Mouse (Mus musculus): ENCODE data around the gene A930002H24Rik. TPM values are rescaled to one million over a fixed set of nuclear protein-coding genes. Genes with fewer than 3 reads are reported as not detected.
A peak's percentile ranks its signal among the peaks of the same experiment; 100 is the strongest.
"Not testable (repeated sequence)": the region's sequence is repeated elsewhere in the genome, so short reads cannot be mapped to it uniquely, and the experiment has no call there.

Gene A930002H24Rik
- polyA plus RNA-seq, 1 experiment from 2014 or later, result 2.4 TPM

- peak overlapping the region; percentile 89 for H3K9ac ChIP-seq (ENCODE audit: low read length)
- no peak for DNase-seq (ENCODE audit: low spot score)
- under 1% methylated on average over 37 of the region's 48 CpGs for WGBS
- ATAC-seq (replicated peaks; ENCODE audit: low FRiP score, low TSS enrichment, low read depth), result peak; percentile 85
- peak overlapping the region; percentile 76 for H3K4me3 ChIP-seq (ENCODE audit: low read depth, low read length)
- H3K27ac ChIP-seq (ENCODE audit: low read depth), result peak overlapping the region; percentile 83
- peaks cover 11% of the 10 kb centered on the region for H3K4me1 ChIP-seq (replicated peaks; ENCODE audit: control insufficient read depth, insufficient read depth, low read length)
- H3K9me3 ChIP-seq (ENCODE audit: control insufficient read depth, low read length), result no peaks in the 10 kb centered on the region
- peak overlapping the region; percentile 81 for H3K4me2 ChIP-seq (ENCODE audit: low read length)
- no peaks in the 10 kb centered on the region for H3K36me3 ChIP-seq (ENCODE audit: control insufficient read depth, insufficient read depth, low read length)
- H3K27me3 ChIP-seq (replicated peaks; ENCODE audit: control insufficient read depth, insufficient read depth, low read length), result no peaks in the 10 kb centered on the region
Observed at GRCm38 (mm10) chr17:63864171-63864571, 580 bp upstream of the A930002H24Rik start.

DNA sequence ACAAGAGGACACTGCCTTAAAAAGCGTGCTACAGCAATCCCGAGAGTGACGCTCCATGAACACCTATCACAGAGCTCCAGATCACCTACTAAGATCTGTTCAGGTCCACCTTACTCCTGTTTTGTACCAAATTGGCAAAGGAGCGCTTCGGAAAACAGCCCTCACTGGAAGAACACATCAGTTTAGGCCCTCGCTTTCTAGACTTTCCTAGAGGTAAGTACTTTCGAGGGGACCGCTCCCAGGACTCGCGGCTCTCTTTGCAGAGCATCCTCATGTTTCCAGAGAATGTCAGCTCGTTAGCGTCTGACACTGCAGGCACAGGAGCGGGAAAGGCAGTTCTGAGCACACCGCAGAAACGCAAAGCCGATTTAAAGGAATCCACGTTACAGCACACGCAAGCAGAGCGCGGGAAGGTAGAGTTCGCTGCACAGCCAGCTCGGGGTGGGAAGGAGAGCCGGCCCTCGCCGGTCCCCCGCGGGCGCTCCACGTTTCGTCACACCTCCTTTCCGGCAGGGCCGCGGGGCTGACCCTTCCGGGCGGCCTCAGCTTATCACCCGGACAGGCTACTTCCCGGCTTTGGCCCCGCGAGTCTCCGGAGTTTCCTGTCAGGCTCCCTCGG lies 470 bp downstream of the A930002H24Rik start, which contains the start of gene Fer:
Fer (plus strand) TSS at position 51 of the 619 bp plus-strand sequence.
- 2% methylated on average over 37 of the region's 41 CpGs for WGBS
- Histone ChIP-seq H3K4me1 (replicated peaks; ENCODE audit: control insufficient read depth, insufficient read depth, low read length) (peaks cover 11% of the 10 kb centered on the region), H3K9ac (ENCODE audit: low read length) (peak within 1 kb of the TSS; percentile 89), H3K27ac (ENCODE audit: low read depth) (peak within 1 kb of the TSS; percentile 83), H3K9me3 (ENCODE audit: control insufficient read depth, low read length) (no peaks in the 10 kb centered on the region), H3K27me3 (replicated peaks; ENCODE audit: control insufficient read depth, insufficient read depth, low read length) (no peaks in the 10 kb centered on the region), H3K4me3 (ENCODE audit: low read depth, low read length) (peak within 1 kb of the TSS; percentile 76), H3K36me3 (ENCODE audit: control insufficient read depth, insufficient read depth, low read length) (no peaks in the 10 kb centered on the region), H3K4me2 (ENCODE audit: low read length) (peak within 1 kb of the TSS; percentile 89)
- ATAC-seq (replicated peaks; ENCODE audit: low FRiP score, low TSS enrichment, low read depth) (peak; percentile 57), DNase-seq (ENCODE audit: low spot score) (no peak)

- DNase-seq (ENCODE audit: low spot score) (no peak), ATAC-seq (replicated peaks; ENCODE audit: low FRiP score, low TSS enrichment, low read depth) (no peak)
- H3K36me3 ChIP-seq (ENCODE audit: control insufficient read depth, insufficient read depth, low read length), result no peaks in the 10 kb centered on the region
- no peaks in the 10 kb centered on the region for H3K27me3 ChIP-seq (replicated peaks; ENCODE audit: control insufficient read depth, insufficient read depth, low read length)
- H3K27ac ChIP-seq (ENCODE audit: low read depth), result no peak overlapping the region
- H3K9me3 ChIP-seq (ENCODE audit: control insufficient read depth, low read length), result no peaks in the 10 kb centered on the region
- WGBS, result 49% methylated on average over 3 of the region's 3 CpGs
- H3K9ac ChIP-seq (ENCODE audit: low read length), result no peak overlapping the region
- H3K4me3 ChIP-seq (ENCODE audit: low read depth, low read length), result no peak overlapping the region
- peak overlapping the region; percentile 89 for H3K4me2 ChIP-seq (ENCODE audit: low read length)
- peaks cover 11% of the 10 kb centered on the region for H3K4me1 ChIP-seq (replicated peaks; ENCODE audit: control insufficient read depth, insufficient read depth, low read length)
Observed at GRCm38 (mm10) chr17:63862399-63862798, 1.2 kb downstream of the A930002H24Rik start.

- DNase-seq (ENCODE audit: low spot score) (no peak), ATAC-seq (replicated peaks; ENCODE audit: low FRiP score, low TSS enrichment, low read depth) (no peak)
- Histone ChIP-seq H3K4me1 (replicated peaks; ENCODE audit: control insufficient read depth, insufficient read depth, low read length) (peaks cover 11% of the 10 kb centered on the region), H3K36me3 (ENCODE audit: control insufficient read depth, insufficient read depth, low read length) (no peaks in the 10 kb centered on the region), H3K27ac (ENCODE audit: low read depth) (no peak overlapping the region), H3K9me3 (ENCODE audit: control insufficient read depth, low read length) (no peaks in the 10 kb centered on the region), H3K27me3 (replicated peaks; ENCODE audit: control insufficient read depth, insufficient read depth, low read length) (no peaks in the 10 kb centered on the region), H3K4me2 (ENCODE audit: low read length) (no peak overlapping the region), H3K4me3 (ENCODE audit: low read depth, low read length) (no peak overlapping the region), H3K9ac (ENCODE audit: low read length) (no peak overlapping the region)
- 44% methylated on average over 4 of the region's 4 CpGs for WGBS
Observed at GRCm38 (mm10) chr17:63860988-63861387, 2.6 kb downstream of the A930002H24Rik start.

DNA sequence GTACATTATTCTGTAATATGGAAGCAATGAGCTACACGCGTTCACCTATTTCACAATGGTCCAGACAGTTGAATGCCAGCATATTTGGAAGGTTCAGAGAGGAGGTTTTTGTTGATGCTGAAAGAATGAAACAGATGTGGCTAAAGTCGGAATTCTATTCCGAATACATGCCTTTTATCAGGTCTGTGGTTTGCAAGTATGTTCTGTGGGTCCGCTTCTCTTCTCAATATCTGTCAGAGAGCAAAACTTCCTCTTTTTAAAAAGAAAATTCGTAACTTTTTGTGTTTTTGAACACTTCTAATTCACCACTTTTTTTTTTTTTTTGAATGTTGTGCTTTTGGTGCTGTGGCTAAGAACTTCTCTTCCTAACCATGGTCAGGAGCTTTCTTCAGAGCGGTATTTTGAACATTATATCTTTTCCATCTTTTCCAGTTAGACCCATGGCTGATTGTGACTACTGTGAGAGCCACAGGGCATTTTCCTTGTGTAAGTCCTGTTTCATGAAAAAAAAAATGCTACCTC lies 6.5 kb downstream of the A930002H24Rik start:
- Histone ChIP-seq H3K4me1 (replicated peaks; ENCODE audit: control insufficient read depth, insufficient read depth, low read length) (no peaks in the 10 kb centered on the region; the same call in 1 of the 2 replicates), H3K4me2 (ENCODE audit: low read length) (no peak overlapping the region), H3K27me3 (replicated peaks; ENCODE audit: control insufficient read depth, insufficient read depth, low read length) (no peaks in the 10 kb centered on the region), H3K9ac (ENCODE audit: low read length) (no peak overlapping the region), H3K36me3 (ENCODE audit: control insufficient read depth, insufficient read depth, low read length) (no peaks in the 10 kb centered on the region), H3K27ac (ENCODE audit: low read depth) (no peak overlapping the region), H3K4me3 (ENCODE audit: low read depth, low read length) (no peak overlapping the region), H3K9me3 (ENCODE audit: control insufficient read depth, low read length) (no peaks in the 10 kb centered on the region)
- 89% methylated on average over 7 of the region's 7 CpGs for WGBS
- ATAC-seq (replicated peaks; ENCODE audit: low FRiP score, low TSS enrichment, low read depth) (no peak), DNase-seq (ENCODE audit: low spot score) (no peak)

DNA sequence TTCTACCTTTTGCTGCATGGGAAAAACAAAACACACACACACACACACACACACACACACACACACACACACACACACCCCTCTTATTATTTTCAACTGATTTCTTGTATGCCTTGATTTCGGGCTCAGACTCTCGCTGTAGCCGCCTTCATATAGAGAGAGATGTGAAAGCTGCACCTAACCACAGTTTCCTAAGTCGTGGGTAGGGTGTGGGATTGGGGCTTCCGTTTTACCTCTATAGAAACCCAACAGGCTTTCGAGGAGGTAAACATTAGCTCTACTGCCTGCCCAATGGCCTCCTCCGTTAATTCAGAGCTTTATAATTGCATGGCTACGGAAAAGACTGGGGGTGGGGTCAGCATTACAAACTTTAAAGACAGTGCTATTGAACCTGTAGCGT lies 13.6 kb downstream of the A930002H24Rik start:
- no peaks in the 10 kb centered on the region for H3K27me3 ChIP-seq (replicated peaks; ENCODE audit: control insufficient read depth, insufficient read depth, low read length)
- DNase-seq (ENCODE audit: low spot score), result no peak
- no peaks in the 10 kb centered on the region for H3K36me3 ChIP-seq (ENCODE audit: control insufficient read depth, insufficient read depth, low read length)
- H3K27ac ChIP-seq (ENCODE audit: low read depth), result no peak overlapping the region
- H3K4me1 ChIP-seq (replicated peaks; ENCODE audit: control insufficient read depth, insufficient read depth, low read length), result no peaks in the 10 kb centered on the region
- H3K4me3 ChIP-seq (ENCODE audit: low read depth, low read length), result 0 out of 2 replicates have a peak overlapping the region, but pooled peaks have one; percentile 62
- ATAC-seq (replicated peaks; ENCODE audit: low FRiP score, low TSS enrichment, low read depth), result no peak
- no peak overlapping the region for H3K9ac ChIP-seq (ENCODE audit: low read length)
- WGBS, result 94% methylated on average over 9 of the region's 9 CpGs
- H3K4me2 ChIP-seq (ENCODE audit: low read length), result no peak overlapping the region
- no peaks in the 10 kb centered on the region for H3K9me3 ChIP-seq (ENCODE audit: control insufficient read depth, low read length)

DNA sequence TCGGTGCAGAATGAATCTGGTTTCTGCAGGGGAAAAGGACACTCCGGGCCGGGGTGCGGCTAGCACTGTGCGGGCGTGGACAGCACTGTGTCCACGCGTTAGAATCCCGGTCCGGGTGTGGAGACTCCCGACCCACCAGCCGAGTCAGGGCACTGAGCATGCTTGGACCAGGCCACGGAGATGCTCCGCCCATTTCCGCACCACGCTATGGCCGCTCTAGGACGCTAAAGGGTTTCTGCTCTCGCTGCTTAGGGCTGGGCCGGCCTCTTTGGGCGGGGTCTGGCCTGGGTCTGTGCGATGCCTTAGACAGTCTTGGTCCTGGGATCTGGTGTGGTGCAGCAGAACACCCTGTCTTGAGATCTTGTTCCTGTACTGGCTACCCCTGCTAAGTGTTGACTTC lies 14.0 kb downstream of the A930002H24Rik start:
- Histone ChIP-seq H3K27me3 (replicated peaks; ENCODE audit: control insufficient read depth, insufficient read depth, low read length) (no peaks in the 10 kb centered on the region), H3K9ac (ENCODE audit: low read length) (peak overlapping the region; percentile 86), H3K4me3 (ENCODE audit: low read depth, low read length) (peak overlapping the region; percentile 62), H3K36me3 (ENCODE audit: control insufficient read depth, insufficient read depth, low read length) (no peaks in the 10 kb centered on the region), H3K4me1 (replicated peaks; ENCODE audit: control insufficient read depth, insufficient read depth, low read length) (no peaks in the 10 kb centered on the region), H3K4me2 (ENCODE audit: low read length) (peak overlapping the region; percentile 40), H3K9me3 (ENCODE audit: control insufficient read depth, low read length) (no peaks in the 10 kb centered on the region), H3K27ac (ENCODE audit: low read depth) (peak overlapping the region; percentile 29; the same call in 1 of the 2 replicates)
- peak; percentile 92 for DNase-seq (ENCODE audit: low spot score)
- under 1% methylated on average over 22 of the region's 22 CpGs for WGBS
- peak; percentile 100 for ATAC-seq (replicated peaks; ENCODE audit: low FRiP score, low TSS enrichment, low read depth)

DNA sequence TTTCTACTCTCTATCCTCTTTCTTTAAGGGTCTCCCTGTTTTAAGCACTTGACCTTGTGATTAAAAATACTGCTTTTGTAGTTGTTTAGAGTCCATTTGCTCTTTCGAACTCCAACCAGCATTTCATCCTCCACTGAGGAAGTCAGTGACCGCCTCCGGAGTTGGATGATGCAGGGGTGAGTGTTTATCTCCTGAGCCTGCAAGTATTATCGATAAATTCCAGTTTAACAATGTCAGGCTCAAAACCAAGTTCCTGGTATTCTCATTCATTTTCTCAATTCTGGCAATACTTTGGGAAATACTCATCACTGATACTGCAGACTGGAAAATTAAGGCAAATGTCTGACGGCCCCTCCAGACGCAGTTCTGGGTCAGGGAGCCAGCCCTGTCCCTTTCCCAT lies 14.4 kb downstream of the A930002H24Rik start:
- Histone ChIP-seq H3K9ac (ENCODE audit: low read length) (peak overlapping the region; percentile 86), H3K27me3 (replicated peaks; ENCODE audit: control insufficient read depth, insufficient read depth, low read length) (no peaks in the 10 kb centered on the region)
- 3% methylated on average over 6 of the region's 6 CpGs for WGBS

GRCm38 (mm10) chr17:63845766-63846165 lies 17.8 kb downstream of the A930002H24Rik start:
- H3K4me3 ChIP-seq (ENCODE audit: low read depth, low read length); H3K9me3 ChIP-seq (ENCODE audit: control insufficient read depth, low read length); H3K36me3 ChIP-seq (ENCODE audit: control insufficient read depth, insufficient read depth, low read length); H3K27me3 ChIP-seq (replicated peaks; ENCODE audit: control insufficient read depth, insufficient read depth, low read length); DNase-seq (ENCODE audit: low spot score); ATAC-seq (replicated peaks; ENCODE audit: low FRiP score, low TSS enrichment, low read depth); H3K27ac ChIP-seq (ENCODE audit: low read depth); H3K4me2 ChIP-seq (ENCODE audit: low read length); H3K4me1 ChIP-seq (replicated peaks; ENCODE audit: control insufficient read depth, insufficient read depth, low read length); H3K9ac ChIP-seq (ENCODE audit: low read length): not testable (repeated sequence)
- WGBS, result 98% methylated on average over 3 of the region's 3 CpGs

More for the DNA sequence above, 14.4 kb downstream of the A930002H24Rik start:
- DNase-seq (ENCODE audit: low spot score) (no peak), ATAC-seq (replicated peaks; ENCODE audit: low FRiP score, low TSS enrichment, low read depth) (peak; percentile 37; the same call in 1 of the 2 replicates)
- H3K4me3 ChIP-seq (ENCODE audit: low read depth, low read length), result peak overlapping the region; percentile 62
- H3K4me2 ChIP-seq (ENCODE audit: low read length), result peak overlapping the region; percentile 40
- H3K4me1 ChIP-seq (replicated peaks; ENCODE audit: control insufficient read depth, insufficient read depth, low read length), result no peaks in the 10 kb centered on the region
- H3K36me3 ChIP-seq (ENCODE audit: control insufficient read depth, insufficient read depth, low read length), result no peaks in the 10 kb centered on the region
- H3K9me3 ChIP-seq (ENCODE audit: control insufficient read depth, low read length), result no peaks in the 10 kb centered on the region
- peak overlapping the region; percentile 29; the same call in 1 of the 2 replicates for H3K27ac ChIP-seq (ENCODE audit: low read depth)
